In genomic region chr12:68840156-68840555, GRCm38 (mm10) we compare ENCODE assay signal across 27 mouse cellular contexts.
"Had no signal": no experiment of that assay in that cellular context is flagged by ENCODE, and none has a peak within 500 bp of the region (broad histone marks: within the 10 kb centered on the region; RNA-seq: fewer than 3 reads in every experiment).

No protein-coding gene starts in this region.

- H3K36me3 ChIP-seq: heart, embryonic 13.5 days; heart, embryonic 15.5 days; hindbrain, embryonic 13.5 days; hindbrain, embryonic 15.5 days; kidney, embryonic 15.5 days; limb, embryonic 10.5 days; limb, embryonic 12.5 days; liver, embryonic 13.5 days had no signal

- H3K27ac ChIP-seq: gastrocnemius, adult 2 months; heart, adult 2 months; heart, embryonic 13.5 days; heart, embryonic 15.5 days; hindbrain, embryonic 13.5 days; hindbrain, embryonic 15.5 days; hindbrain, postnatal 0 days; kidney, embryonic 15.5 days; kidney, postnatal 0 days; limb, embryonic 10.5 days; limb, embryonic 12.5 days; liver, embryonic 13.5 days had no signal

- H3K4me3 ChIP-seq: gastrocnemius, adult 2 months; heart, adult 2 months; heart, embryonic 13.5 days; heart, embryonic 15.5 days; hindbrain, embryonic 13.5 days; hindbrain, embryonic 15.5 days; kidney, embryonic 15.5 days; limb, embryonic 10.5 days; limb, embryonic 12.5 days; liver, embryonic 13.5 days had no signal

- H3K27me3 ChIP-seq: heart, embryonic 13.5 days; heart, embryonic 15.5 days; hindbrain, embryonic 13.5 days; hindbrain, embryonic 15.5 days; kidney, embryonic 15.5 days; limb, embryonic 12.5 days; liver, embryonic 13.5 days had no signal

- DNase-seq: gastrocnemius, adult 2 months; gastrocnemius, postnatal 10 days; gastrocnemius, postnatal 25 days; heart, adult 2 months; heart, postnatal 14 days; heart, postnatal 36 days; kidney, adult 11 months; kidney, adult 2 months; kidney, adult 9 months; kidney, postnatal 14 days; kidney, postnatal 36 days; layer of hippocampus, adult 9-11 months; layer of hippocampus, postnatal 36 days; liver; liver, embryonic 13.5 days had no signal

- H3K9ac ChIP-seq: heart, embryonic 13.5 days; heart, embryonic 15.5 days; hindbrain, embryonic 13.5 days; hindbrain, embryonic 15.5 days; kidney, embryonic 15.5 days; limb, embryonic 12.5 days; liver, embryonic 13.5 days had no signal

- H3K4me2 ChIP-seq: heart, embryonic 11.5 days; heart, embryonic 13.5 days; heart, embryonic 15.5 days; hindbrain, embryonic 13.5 days; hindbrain, embryonic 15.5 days; kidney, embryonic 15.5 days; limb, embryonic 12.5 days; liver, embryonic 11.5 days; liver, embryonic 13.5 days had no signal

- H3K4me1 ChIP-seq: heart, embryonic 13.5 days; heart, embryonic 15.5 days; hindbrain, embryonic 13.5 days; hindbrain, embryonic 15.5 days; kidney, embryonic 15.5 days; limb, embryonic 10.5 days; limb, embryonic 12.5 days; liver, embryonic 13.5 days had no signal

- H3K9me3 ChIP-seq: heart, embryonic 13.5 days; heart, embryonic 15.5 days; hindbrain, embryonic 13.5 days; hindbrain, embryonic 15.5 days; kidney, embryonic 15.5 days; limb, embryonic 10.5 days; limb, embryonic 12.5 days; liver, embryonic 13.5 days had no signal

- ATAC-seq: hindbrain, postnatal 0 days; intestine, embryonic 16.5 days had no signal
